Mouse (Mus musculus) kidney, postnatal 25 days (tissue): Measurements from ENCODE around the gene Gjc1.

Source experiments
- DNase-seq, 2 experiments: peaks; one replicate each; pipeline ENCODE4 v3.0.0; 2021; ENCODE audit warnings: mixed read lengths in 2 of 2

The Gjc1 gene

GRCm38 (mm10) chr11:102819021-102819782, at the start of gene Gjc1:
TSS of gene Gjc1 (minus strand) at chr11:102819700.
- DNase-seq: peak; percentile 57 to 77

- peak; percentile 71 to 92 for DNase-seq
Measured at GRCm38 (mm10) chr11:102864272-102864671, 44.8 kb upstream of the Gjc1 start.

- DNase-seq: no peak
Measured at GRCm38 (mm10) chr11:102859933-102860332, 40.4 kb upstream of the Gjc1 start.

GRCm38 (mm10) chr11:102858951-102859350, 39.5 kb upstream of the Gjc1 start:
- no peak for DNase-seq

GRCm38 (mm10) chr11:102855941-102856340, 36.4 kb upstream of the Gjc1 start:
- no peak for DNase-seq

GRCm38 (mm10) chr11:102853760-102854159, 34.3 kb upstream of the Gjc1 start:
- no peak for DNase-seq

GRCm38 (mm10) chr11:102851883-102852282, 32.4 kb upstream of the Gjc1 start:
- peak; percentile 79 to 89 for DNase-seq

GRCm38 (mm10) chr11:102845926-102846325, 26.4 kb upstream of the Gjc1 start:
- no peak for DNase-seq

- no peak for DNase-seq
Measured at GRCm38 (mm10) chr11:102838616-102839150, 19.2 kb upstream of the Gjc1 start.

GRCm38 (mm10) chr11:102838126-102838525, 18.6 kb upstream of the Gjc1 start:
- DNase-seq: peak; percentile 11 to 52

GRCm38 (mm10) chr11:102837385-102837784, 17.9 kb upstream of the Gjc1 start:
- DNase-seq: no peak

GRCm38 (mm10) chr11:102836146-102836545, 16.6 kb upstream of the Gjc1 start:
- DNase-seq: no peak

GRCm38 (mm10) chr11:102835549-102835948, 16.0 kb upstream of the Gjc1 start, which contains the start of gene Higd1b:
TSS of gene Higd1b (plus strand) at chr11:102835849.
- no peak for DNase-seq

- no peak for DNase-seq
Measured at GRCm38 (mm10) chr11:102834219-102834618, 14.7 kb upstream of the Gjc1 start.

- DNase-seq: no peak
Measured at GRCm38 (mm10) chr11:102832700-102833297, 13.3 kb upstream of the Gjc1 start.

- no peak for DNase-seq
Measured at GRCm38 (mm10) chr11:102830276-102830675, 10.8 kb upstream of the Gjc1 start.

GRCm38 (mm10) chr11:102827097-102827496, 7.6 kb upstream of the Gjc1 start:
- no peak for DNase-seq

GRCm38 (mm10) chr11:102826476-102826875, 7.0 kb upstream of the Gjc1 start:
- no peak for DNase-seq

GRCm38 (mm10) chr11:102821231-102821630, 1.7 kb upstream of the Gjc1 start:
- no peak for DNase-seq

- DNase-seq: no peak
Measured at GRCm38 (mm10) chr11:102820432-102820831, 932 bp upstream of the Gjc1 start.

- no peak for DNase-seq
Measured at GRCm38 (mm10) chr11:102819783-102820385, 384 bp upstream of the Gjc1 start.

GRCm38 (mm10) chr11:102818121-102819020, 1.1 kb downstream of the Gjc1 start:
- DNase-seq: peak; percentile 28 to 49

- no peak for DNase-seq
Measured at GRCm38 (mm10) chr11:102814881-102815280, 4.6 kb downstream of the Gjc1 start.
